Mouse (Mus musculus): ENCODE data around the gene Retreg2. TPM values are rescaled to one million over a fixed set of nuclear protein-coding genes. Genes with fewer than 3 reads are reported as not detected.

The Retreg2 gene
- 24.8 TPM for polyA plus RNA-seq (2015; fragmentation: Illumina TruSeq; extraction: RNeasy Lipid Tissue Mini Kit (QIAGEN cat#74804); ENCODE audit: insufficient read depth, low read depth, low replicate concordance)

DNA sequence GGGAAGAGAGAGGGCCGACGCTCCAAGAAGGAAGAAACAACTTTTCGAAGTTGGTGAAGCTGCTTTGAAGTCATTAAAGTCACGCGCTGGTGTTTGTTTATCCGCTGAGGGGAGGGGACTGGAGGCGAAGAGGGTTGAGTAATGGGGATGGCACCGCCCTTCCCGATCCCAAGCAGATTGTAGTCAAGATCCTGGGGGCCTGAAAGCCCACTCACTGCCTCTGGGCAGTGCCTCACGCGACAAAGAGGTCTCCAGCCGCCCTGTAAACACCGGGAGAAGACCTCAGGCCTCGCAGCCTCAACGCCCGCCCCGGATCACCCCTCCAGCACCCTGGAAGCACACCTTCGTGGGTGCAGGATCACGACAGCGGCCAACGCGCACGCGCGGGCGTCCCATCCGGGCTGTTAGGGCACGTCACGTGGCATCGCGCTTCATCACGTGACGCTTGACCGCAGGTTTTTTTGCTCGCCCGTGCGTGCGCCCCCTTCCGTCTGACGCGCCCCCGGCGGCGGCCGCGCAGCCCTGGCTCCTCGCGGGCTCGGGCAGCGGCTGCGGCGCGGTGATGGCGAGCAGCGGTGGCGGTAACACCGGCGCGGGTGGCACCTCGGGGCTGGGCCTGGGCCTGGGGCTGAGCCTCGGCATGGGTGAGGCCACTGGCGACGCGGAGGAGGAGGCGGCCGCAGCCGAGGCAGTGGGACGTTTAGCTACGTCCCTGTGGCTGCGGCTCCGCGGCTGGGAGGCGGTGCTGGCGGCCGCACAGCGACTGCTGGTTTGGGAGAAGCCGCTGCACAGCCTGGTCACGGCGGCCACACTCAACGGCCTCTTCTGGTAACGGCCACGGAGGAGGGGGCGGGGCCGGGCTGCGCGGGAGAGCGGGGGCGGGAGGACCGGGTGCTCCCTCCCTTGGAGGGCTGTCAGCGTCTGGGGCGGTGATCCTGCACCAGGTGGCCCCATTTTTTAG, at the start of gene Retreg2, which contains the start of gene Cnppd1:
Retreg2 (plus strand) TSS at position 478 of the 961 bp plus-strand sequence.
Cnppd1 (minus strand) TSS at position 411 of the 961 bp plus-strand sequence.

DNA sequence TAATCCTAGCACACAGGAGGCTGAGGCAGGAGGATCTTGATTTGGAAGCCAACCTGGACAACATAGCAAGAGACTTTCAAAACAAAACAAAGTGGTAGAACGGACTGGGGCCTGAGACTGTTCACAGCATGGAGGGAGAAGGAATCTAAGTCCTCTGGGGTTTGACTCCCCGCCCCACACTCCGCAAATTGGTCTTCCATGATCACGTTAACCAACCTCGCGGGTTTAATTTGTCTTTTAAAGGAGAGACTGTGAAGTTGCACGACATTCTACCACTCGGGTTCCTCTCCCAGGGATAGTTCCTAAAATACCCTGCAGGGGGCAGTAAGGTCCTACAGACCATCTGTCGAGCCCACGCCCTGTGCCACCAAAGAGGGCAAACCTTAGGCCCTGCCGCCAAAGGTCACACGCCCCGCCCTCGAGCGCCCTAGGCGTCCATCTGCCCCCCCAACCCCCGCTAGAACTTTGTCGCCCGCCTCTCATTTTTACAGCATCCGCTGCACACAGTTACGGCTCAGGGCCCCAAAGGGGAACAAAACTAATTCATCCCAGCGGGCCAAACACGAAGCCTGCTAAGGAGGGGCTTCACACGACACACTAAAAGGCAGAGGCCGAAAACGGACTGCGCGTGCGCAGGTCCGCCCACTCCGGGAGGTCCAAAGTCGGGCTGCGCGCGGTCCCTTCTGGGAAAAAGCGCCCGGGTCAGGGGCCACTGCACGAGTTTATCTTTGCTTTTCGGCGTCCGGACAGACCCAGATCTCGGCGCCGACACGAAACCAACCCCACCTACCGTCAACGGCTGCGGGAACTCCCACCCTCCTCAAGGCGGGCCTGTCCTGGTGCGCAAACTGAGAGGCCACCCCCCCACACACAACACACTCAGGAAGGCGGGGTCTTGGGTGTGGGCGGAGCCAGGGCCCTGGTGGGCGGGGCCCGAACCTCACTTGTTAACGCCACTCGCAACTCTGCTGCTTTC, 17.9 kb upstream of the Retreg2 start, which contains the start of gene Nhej1:
Nhej1 (minus strand) TSS at position 855 of the 976 bp plus-strand sequence.

DNA sequence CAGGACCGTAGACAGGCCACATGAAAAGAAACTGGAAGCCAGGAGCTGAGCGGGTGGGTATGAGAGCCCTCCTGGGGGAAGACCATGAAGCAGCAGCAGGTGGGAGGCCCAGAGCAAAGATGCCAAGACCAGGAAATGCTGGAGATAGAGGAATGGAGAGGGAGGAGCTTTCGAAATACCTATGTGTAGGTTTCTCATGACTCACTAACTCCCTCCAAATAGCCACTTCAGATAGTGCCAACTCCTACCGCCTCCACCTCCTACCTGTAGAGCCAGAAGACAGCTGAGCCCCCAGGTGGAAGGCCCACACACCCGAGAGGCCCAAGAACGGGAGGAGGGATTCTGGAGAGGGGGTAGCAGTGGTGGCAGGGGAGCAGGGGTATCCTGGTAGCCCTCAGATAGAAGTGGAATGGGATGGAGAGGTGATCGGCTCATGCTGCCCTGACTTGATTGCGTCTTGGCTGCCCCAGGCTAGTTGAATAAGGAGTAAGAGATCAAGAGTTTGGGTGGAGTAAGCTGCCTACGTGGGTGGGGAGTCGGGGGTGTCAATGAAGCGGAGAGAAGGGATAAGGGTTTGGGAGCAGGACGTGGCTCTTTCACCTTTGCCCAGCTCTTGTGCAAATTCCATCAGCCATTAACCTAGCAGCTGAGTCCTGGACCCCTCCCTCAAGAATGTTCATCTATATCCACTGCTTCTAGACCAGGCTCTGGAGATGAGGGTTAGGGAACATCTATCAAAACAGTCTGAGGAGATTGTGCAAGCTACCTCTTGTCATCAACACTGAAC, 9.0 kb upstream of the Retreg2 start, which contains the start of gene Slc23a3:
Slc23a3 (minus strand) TSS at position 470 of the 787 bp plus-strand sequence.

DNA sequence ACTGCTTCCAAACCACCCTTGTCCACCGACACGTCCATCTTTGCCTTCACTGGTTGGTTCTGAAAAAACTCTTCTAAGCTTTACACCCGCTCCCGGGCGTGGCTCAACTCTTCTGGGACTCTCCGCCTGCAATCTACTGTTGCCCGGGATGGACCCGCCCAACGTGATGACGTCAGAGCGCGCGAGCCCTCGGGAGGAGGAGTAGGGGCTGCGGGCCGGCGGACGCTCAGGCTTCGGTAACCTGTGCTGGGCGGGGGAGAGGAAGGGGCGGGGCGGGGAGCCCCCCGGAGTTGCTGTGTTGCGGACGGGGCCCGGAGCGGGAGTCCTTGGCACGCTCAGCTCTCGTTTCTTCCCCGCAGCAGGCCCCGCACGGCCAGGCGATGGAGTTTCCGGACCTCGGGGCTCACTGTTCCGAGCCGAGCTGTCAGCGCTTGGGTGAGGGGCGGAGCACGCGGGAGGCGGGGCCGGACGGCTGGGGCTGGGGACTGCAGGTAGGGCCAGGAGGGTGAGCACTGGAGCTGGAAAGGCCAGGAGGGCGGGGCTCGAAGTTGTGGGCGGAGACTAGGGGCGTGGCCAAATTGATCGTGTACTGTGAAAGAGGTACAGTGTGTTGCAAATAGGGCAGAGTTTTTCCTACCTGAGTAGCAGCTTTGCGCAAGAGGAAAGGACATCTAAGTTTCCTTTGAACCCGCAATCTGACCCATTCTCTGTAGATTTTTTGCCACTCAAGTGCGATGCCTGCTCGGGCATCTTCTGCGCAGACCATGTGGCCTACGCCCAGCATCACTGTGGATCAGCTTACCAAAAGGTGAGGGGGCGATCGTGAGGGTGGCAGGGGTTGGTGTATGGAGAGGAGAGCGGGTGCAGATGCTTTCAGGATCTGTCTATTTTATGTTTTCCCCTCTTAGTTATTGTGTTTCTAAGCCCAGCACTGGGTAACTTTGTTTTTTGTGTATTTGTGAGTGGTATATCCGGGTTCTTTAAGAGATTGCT, 26.2 kb downstream of the Retreg2 start, which contains the start of gene Zfand2b:
Zfand2b (plus strand) TSS at position 175 of the 993 bp plus-strand sequence.

DNA sequence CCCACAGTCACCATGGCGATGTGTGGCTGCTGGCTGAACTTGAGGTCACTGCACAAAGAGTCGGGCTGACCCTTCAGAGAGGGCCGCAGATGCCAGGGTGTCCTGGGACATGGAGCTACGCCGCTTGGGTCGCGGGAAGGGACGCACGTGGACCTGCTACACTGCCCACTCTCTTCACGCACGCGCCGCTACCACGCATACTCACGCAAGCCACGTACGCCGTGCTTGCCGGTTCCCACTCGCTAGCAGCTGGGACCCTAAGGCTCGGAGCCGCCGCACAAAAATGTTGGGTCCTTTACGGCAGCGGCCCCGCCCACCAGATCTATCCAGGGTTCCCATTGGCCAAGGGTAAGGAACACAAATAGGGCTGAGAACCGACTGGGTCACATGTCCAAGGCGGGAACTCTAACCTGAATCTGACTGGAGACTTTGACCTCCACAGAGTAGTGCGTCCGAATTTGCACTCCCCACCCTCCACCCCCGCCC, 37.6 kb downstream of the Retreg2 start, which contains the start of gene Abcb6:
Abcb6 (minus strand) TSS at position 288 of the 486 bp plus-strand sequence.

DNA sequence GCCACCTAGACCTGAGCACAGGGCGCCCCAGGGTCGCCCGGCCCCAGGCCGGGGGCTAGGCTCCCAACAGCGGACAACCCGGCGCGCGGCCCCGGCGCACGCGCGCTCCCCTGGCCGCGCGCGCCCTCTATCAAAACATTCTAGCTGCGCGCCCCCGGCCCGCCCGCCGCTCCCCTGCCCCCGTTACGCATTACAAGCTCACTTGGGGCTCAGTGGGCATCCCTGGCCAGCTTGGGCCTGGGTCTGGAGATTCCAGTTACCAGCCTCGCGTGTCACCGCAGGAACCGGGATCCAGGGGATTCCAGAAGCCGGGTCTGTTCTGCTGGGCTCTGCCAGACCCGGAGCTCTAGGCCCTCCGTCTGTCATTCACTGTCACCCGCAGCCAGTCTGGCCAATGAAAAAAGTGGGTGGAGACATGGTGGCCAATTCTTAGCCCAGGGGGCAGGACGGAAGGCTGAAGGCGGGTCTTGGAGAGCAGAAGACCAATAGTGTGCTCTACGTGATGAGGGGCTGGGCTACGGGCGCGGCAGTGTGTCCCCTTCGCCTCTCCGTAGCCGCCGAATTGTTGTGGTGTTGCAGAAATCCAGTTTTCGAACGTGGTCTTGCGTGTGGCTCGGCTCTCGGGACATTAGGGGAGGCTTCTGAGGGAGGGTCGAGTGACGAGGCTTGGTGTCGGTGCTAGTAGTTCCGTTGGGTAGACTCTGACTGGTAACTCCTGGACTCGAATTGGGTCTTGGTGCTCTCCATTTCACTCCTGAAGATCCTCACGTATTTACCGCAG, 49.2 kb downstream of the Retreg2 start, which contains the start of the genes Ankzf1 and Atg9a:
Ankzf1 (plus strand) TSS at position 530 of the 781 bp plus-strand sequence.
Atg9a (minus strand) TSS at position 575 of the 781 bp plus-strand sequence.

Other genes starting within 250 kb of the Retreg2 start
- gene Cryba2, start 249.6 kb upstream of the Retreg2 start, polyA plus RNA-seq (2015; fragmentation: Illumina TruSeq; extraction: RNeasy Lipid Tissue Mini Kit (QIAGEN cat#74804); ENCODE audit: insufficient read depth, low read depth, low replicate concordance), result 2.2 TPM
- not detected for gene Cfap65, start 207.2 kb upstream of the Retreg2 start, polyA plus RNA-seq (2015; fragmentation: Illumina TruSeq; extraction: RNeasy Lipid Tissue Mini Kit (QIAGEN cat#74804); ENCODE audit: insufficient read depth, low read depth, low replicate concordance)
- gene Ihh, start 191.1 kb upstream of the Retreg2 start, polyA plus RNA-seq (2015; fragmentation: Illumina TruSeq; extraction: RNeasy Lipid Tissue Mini Kit (QIAGEN cat#74804); ENCODE audit: insufficient read depth, low read depth, low replicate concordance), result not detected
- gene Nhej1, start 17.6 kb upstream of the Retreg2 start, polyA plus RNA-seq (2015; fragmentation: Illumina TruSeq; extraction: RNeasy Lipid Tissue Mini Kit (QIAGEN cat#74804); ENCODE audit: insufficient read depth, low read depth, low replicate concordance), result 1.1 TPM
- gene Slc23a3, start 8.9 kb upstream of the Retreg2 start, polyA plus RNA-seq (2015; fragmentation: Illumina TruSeq; extraction: RNeasy Lipid Tissue Mini Kit (QIAGEN cat#74804); ENCODE audit: insufficient read depth, low read depth, low replicate concordance), result 1.2 TPM
- gene Cnppd1, start 67 bp upstream of the Retreg2 start, polyA plus RNA-seq (2015; fragmentation: Illumina TruSeq; extraction: RNeasy Lipid Tissue Mini Kit (QIAGEN cat#74804); ENCODE audit: insufficient read depth, low read depth, low replicate concordance), result 19.2 TPM
- gene Zfand2b, start 25.9 kb downstream of the Retreg2 start, polyA plus RNA-seq (2015; fragmentation: Illumina TruSeq; extraction: RNeasy Lipid Tissue Mini Kit (QIAGEN cat#74804); ENCODE audit: insufficient read depth, low read depth, low replicate concordance), result 12.2 TPM
- gene Abcb6, start 37.6 kb downstream of the Retreg2 start, polyA plus RNA-seq (2015; fragmentation: Illumina TruSeq; extraction: RNeasy Lipid Tissue Mini Kit (QIAGEN cat#74804); ENCODE audit: insufficient read depth, low read depth, low replicate concordance), result 14.2 TPM
- 9.4 TPM for gene Ankzf1, start 49.4 kb downstream of the Retreg2 start, polyA plus RNA-seq (2015; fragmentation: Illumina TruSeq; extraction: RNeasy Lipid Tissue Mini Kit (QIAGEN cat#74804); ENCODE audit: insufficient read depth, low read depth, low replicate concordance)
- 7.1 TPM for gene Atg9a, start 49.4 kb downstream of the Retreg2 start, polyA plus RNA-seq (2015; fragmentation: Illumina TruSeq; extraction: RNeasy Lipid Tissue Mini Kit (QIAGEN cat#74804); ENCODE audit: insufficient read depth, low read depth, low replicate concordance)
- gene Glb1l, start 68.0 kb downstream of the Retreg2 start, polyA plus RNA-seq (2015; fragmentation: Illumina TruSeq; extraction: RNeasy Lipid Tissue Mini Kit (QIAGEN cat#74804); ENCODE audit: insufficient read depth, low read depth, low replicate concordance), result 4.2 TPM
- 22.9 TPM for gene Stk16, start 68.1 kb downstream of the Retreg2 start, polyA plus RNA-seq (2015; fragmentation: Illumina TruSeq; extraction: RNeasy Lipid Tissue Mini Kit (QIAGEN cat#74804); ENCODE audit: insufficient read depth, low read depth, low replicate concordance)
- 23.9 TPM for gene Tuba4a, start 77.1 kb downstream of the Retreg2 start, polyA plus RNA-seq (2015; fragmentation: Illumina TruSeq; extraction: RNeasy Lipid Tissue Mini Kit (QIAGEN cat#74804); ENCODE audit: insufficient read depth, low read depth, low replicate concordance)
- not detected for gene A630095N17Rik, start 89.3 kb downstream of the Retreg2 start, polyA plus RNA-seq (2015; fragmentation: Illumina TruSeq; extraction: RNeasy Lipid Tissue Mini Kit (QIAGEN cat#74804); ENCODE audit: insufficient read depth, low read depth, low replicate concordance)
- 13.9 TPM for gene Dnajb2, start 93.6 kb downstream of the Retreg2 start, polyA plus RNA-seq (2015; fragmentation: Illumina TruSeq; extraction: RNeasy Lipid Tissue Mini Kit (QIAGEN cat#74804); ENCODE audit: insufficient read depth, low read depth, low replicate concordance)
- 16.1 TPM for gene Ptprn, start 121.7 kb downstream of the Retreg2 start, polyA plus RNA-seq (2015; fragmentation: Illumina TruSeq; extraction: RNeasy Lipid Tissue Mini Kit (QIAGEN cat#74804); ENCODE audit: insufficient read depth, low read depth, low replicate concordance)
- gene Resp18, start 135.6 kb downstream of the Retreg2 start, polyA plus RNA-seq (2015; fragmentation: Illumina TruSeq; extraction: RNeasy Lipid Tissue Mini Kit (QIAGEN cat#74804); ENCODE audit: insufficient read depth, low read depth, low replicate concordance), result 153 TPM
- 22.2 TPM for gene Dnpep, start 175.2 kb downstream of the Retreg2 start, polyA plus RNA-seq (2015; fragmentation: Illumina TruSeq; extraction: RNeasy Lipid Tissue Mini Kit (QIAGEN cat#74804); ENCODE audit: insufficient read depth, low read depth, low replicate concordance)
- gene Des, start 217.6 kb downstream of the Retreg2 start, polyA plus RNA-seq (2015; fragmentation: Illumina TruSeq; extraction: RNeasy Lipid Tissue Mini Kit (QIAGEN cat#74804); ENCODE audit: insufficient read depth, low read depth, low replicate concordance), result 10.5 TPM
- 4.0 TPM for gene Speg, start 232.5 kb downstream of the Retreg2 start, polyA plus RNA-seq (2015; fragmentation: Illumina TruSeq; extraction: RNeasy Lipid Tissue Mini Kit (QIAGEN cat#74804); ENCODE audit: insufficient read depth, low read depth, low replicate concordance)